Mouse (Mus musculus) skeletal muscle tissue, adult 2 months (tissue): Measurements from ENCODE around the gene Tmtc4.
A peak's percentile ranks its signal among the peaks of the same experiment; 100 is the strongest.

ENCODE experiments used
- DNase-seq: peaks from one replicate; pipeline ENCODE4 v3.0.0-alpha.2; 2012; ENCODE audit warnings: low read depth, low spot score

The Tmtc4 gene

GRCm38 (mm10) chr14:122983226-122984215, at the start of gene Tmtc4:
Gene Tmtc4, minus strand, starts transcription at chr14:122984035.
- peak; percentile 90 for DNase-seq

GRCm38 (mm10) chr14:123032435-123032834, 48.6 kb upstream of the Tmtc4 start:
- no peak for DNase-seq

GRCm38 (mm10) chr14:123027876-123028275, 44.0 kb upstream of the Tmtc4 start:
- no peak for DNase-seq

- no peak for DNase-seq
Measured at GRCm38 (mm10) chr14:123022981-123023380, 39.1 kb upstream of the Tmtc4 start.

- DNase-seq: no peak
Measured at GRCm38 (mm10) chr14:123016310-123016709, 32.5 kb upstream of the Tmtc4 start.

- no peak for DNase-seq
Measured at GRCm38 (mm10) chr14:123015687-123016086, 31.9 kb upstream of the Tmtc4 start.

- no peak for DNase-seq
Measured at GRCm38 (mm10) chr14:123009108-123010018, 25.5 kb upstream of the Tmtc4 start.

GRCm38 (mm10) chr14:123008672-123009071, 24.8 kb upstream of the Tmtc4 start:
- no peak for DNase-seq

GRCm38 (mm10) chr14:123003715-123004114, 19.9 kb upstream of the Tmtc4 start:
- no peak for DNase-seq

- DNase-seq: no peak
Measured at GRCm38 (mm10) chr14:123001391-123001790, 17.6 kb upstream of the Tmtc4 start.

- DNase-seq: no peak
Measured at GRCm38 (mm10) chr14:122997465-122997864, 13.6 kb upstream of the Tmtc4 start.

GRCm38 (mm10) chr14:122993935-122994334, 10.1 kb upstream of the Tmtc4 start:
- DNase-seq: no peak

- no peak for DNase-seq
Measured at GRCm38 (mm10) chr14:122992937-122993336, 9.1 kb upstream of the Tmtc4 start.

- DNase-seq: no peak
Measured at GRCm38 (mm10) chr14:122990521-122991052, 6.8 kb upstream of the Tmtc4 start.

GRCm38 (mm10) chr14:122986404-122986803, 2.6 kb upstream of the Tmtc4 start:
- no peak for DNase-seq

GRCm38 (mm10) chr14:122982571-122983225, 1.1 kb downstream of the Tmtc4 start:
- peak; percentile 70 for DNase-seq

- DNase-seq: no peak
Measured at GRCm38 (mm10) chr14:122981831-122982485, 1.9 kb downstream of the Tmtc4 start.

- no peak for DNase-seq
Measured at GRCm38 (mm10) chr14:122978871-122979270, 5.0 kb downstream of the Tmtc4 start.

- no peak for DNase-seq
Measured at GRCm38 (mm10) chr14:122977797-122978140, 6.1 kb downstream of the Tmtc4 start.

- DNase-seq: no peak
Measured at GRCm38 (mm10) chr14:122977056-122977796, 6.6 kb downstream of the Tmtc4 start.
